Mouse (Mus musculus) intestine, embryonic 14.5 days (tissue): ENCODE data around the gene Foxp1. TPM values are rescaled to one million over a fixed set of nuclear protein-coding genes. Genes with fewer than 3 reads are reported as not detected.

Experiments
- ATAC-seq: fragments of 200-750 bp; cut with Nextera tagmentation; replicated peaks from 2 replicates; pipeline ENCODE4 v1.8.0; 2017; ENCODE audit warnings: low read depth, moderate number of reproducible peaks, moderate TSS enrichment, moderate library complexity; ENCODE audit not compliant: low FRiP score, low TSS enrichment
- DNase-seq: peaks from one replicate; pipeline ENCODE4 v3.0.0-alpha.2; 2018; ENCODE audit warnings: low spot score
- H3K27ac ChIP-seq: fragments of 300-500 bp; sonication (generic); 2 replicates; pipeline ENCODE4 v1.5.1; 2014; ENCODE audit warnings: low read depth, mild to moderate bottlenecking, control low read depth
- H3K27me3 ChIP-seq: fragments of 300-500 bp; sonication (generic); replicated peaks from 2 replicates; pipeline ENCODE4 v1.6.1; 2014; ENCODE audit warnings: low read length, control low read depth; ENCODE audit not compliant: control insufficient read depth, insufficient read depth
- H3K36me3 ChIP-seq: fragments of 300-500 bp; sonication (generic); 2 replicates; pipeline ENCODE4 v1.6.1; 2014; ENCODE audit warnings: low read length, control low read depth; ENCODE audit not compliant: control insufficient read depth, insufficient read depth
- H3K4me1 ChIP-seq: fragments of 300-500 bp; sonication (generic); replicated peaks from 2 replicates; pipeline ENCODE4 v1.6.1; 2014; ENCODE audit warnings: low read length, control low read depth, mixed read lengths; ENCODE audit not compliant: control insufficient read depth, insufficient read depth
- H3K4me2 ChIP-seq: fragments of 300-500 bp; sonication (generic); 2 replicates; pipeline ENCODE4 v1.6.1; 2014; ENCODE audit warnings: low read length
- H3K4me3 ChIP-seq: fragments of 300-500 bp; sonication (generic); 2 replicates; pipeline ENCODE4 v1.5.1; 2014; ENCODE audit warnings: low read depth, low read length, control low read depth, mixed read lengths
- H3K9ac ChIP-seq: fragments of 300-500 bp; sonication (generic); 2 replicates; pipeline ENCODE4 v1.6.1; 2014; ENCODE audit warnings: mild to moderate bottlenecking, low read length
- H3K9me3 ChIP-seq: fragments of 300-500 bp; sonication (generic); 2 replicates; pipeline ENCODE4 v1.6.1; 2016; ENCODE audit warnings: low read length, control low read depth; ENCODE audit not compliant: control insufficient read depth
- WGBS: fragments of 180-500 bp; shearing (Covaris S2); extraction: QIAGEN DNeasy Blood & Tissue Kit; methylation state at CpG from one replicate; pipeline ENCODE4 v1.1.7; 2014; 5-methylcytosine and 5-hydroxymethylcytosine counted together
- polyA plus RNA-seq: library from polyadenylated mRNA; unstranded; fragments of >200 nt; fragmentation: Nextera tagmentation; extraction: Ambion mirVana; gene quantifications from 2 replicates; pipeline ENCODE4 v1.2.1, GENCODE M21; 2014

Gene Foxp1
- polyA plus RNA-seq, 1 experiment from 2014 or later: 133 TPM

DNA sequence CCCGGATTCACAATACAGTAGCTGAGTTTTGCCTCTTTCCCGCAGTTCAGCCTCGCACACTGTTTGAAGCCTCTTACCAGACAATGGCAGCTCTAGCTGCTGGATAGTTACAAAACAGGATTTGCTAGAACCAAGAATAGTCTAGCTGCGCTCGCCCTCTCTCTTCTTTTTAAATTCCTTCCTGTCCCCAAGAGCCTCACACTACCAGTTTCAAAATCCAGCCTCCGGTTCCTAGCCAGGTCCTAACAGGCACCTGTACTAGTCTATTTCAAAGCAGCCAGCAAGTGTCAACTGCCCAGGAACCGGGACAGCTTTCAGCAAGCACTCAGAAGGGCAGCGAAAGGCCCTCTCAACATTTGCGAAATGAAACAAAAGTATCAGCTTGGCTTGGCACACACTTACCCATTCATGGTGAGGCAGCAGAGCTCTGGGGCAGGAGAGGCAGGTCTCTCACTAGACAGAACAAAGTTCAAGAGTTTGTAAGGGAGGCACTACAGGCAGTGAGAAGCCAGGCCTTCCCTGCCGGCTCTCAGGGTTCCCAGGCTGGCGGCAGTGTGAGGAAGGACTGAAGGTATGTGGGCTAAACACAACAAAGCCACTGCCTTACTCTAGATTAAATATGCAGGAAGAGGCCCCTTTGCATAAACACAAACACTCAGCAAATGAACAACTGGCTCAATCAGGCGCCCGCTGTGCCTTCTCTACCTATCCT, 256.4 kb downstream of the Foxp1 start:
- DNase-seq: peak; percentile 72
- Histone ChIP-seq H3K4me2 (peak overlapping the region; percentile 37), H3K4me1 (peaks cover 72% of the 10 kb centered on the region), H3K36me3 (no peaks in the 10 kb centered on the region), H3K27ac (peak overlapping the region; percentile 76), H3K9me3 (no peaks in the 10 kb centered on the region), H3K27me3 (no peaks in the 10 kb centered on the region), H3K9ac (0 out of 2 replicates have a peak overlapping the region, but pooled peaks have one; percentile 1), H3K4me3 (peak overlapping the region; percentile 13; the same call in 1 of the 2 replicates)
- peak; percentile 37; the same call in 1 of the 2 replicates for ATAC-seq
- 29% methylated on average over 13 of the region's 13 CpGs for WGBS

DNA sequence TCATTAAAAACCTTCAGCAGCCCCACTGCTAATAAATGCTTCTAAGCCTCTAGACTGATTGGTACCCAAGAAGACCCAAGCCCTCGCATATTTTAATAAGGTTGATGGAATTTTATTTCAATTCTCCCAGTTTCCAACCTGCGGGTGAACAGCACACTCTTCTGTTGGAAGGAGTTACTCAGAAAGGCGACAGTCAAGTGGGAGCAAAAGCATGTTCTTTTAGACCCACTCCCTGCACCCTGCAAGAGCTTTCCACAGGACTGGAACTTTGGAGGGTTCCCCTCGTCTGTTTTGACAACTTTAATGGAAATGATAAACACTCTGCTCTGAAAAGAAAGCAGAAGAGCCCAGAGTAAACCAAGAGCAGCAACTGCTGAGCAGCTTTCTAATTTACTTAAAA, 257.3 kb downstream of the Foxp1 start:
- H3K27me3 ChIP-seq: no peaks in the 10 kb centered on the region
- peak overlapping the region; percentile 37 for H3K4me2 ChIP-seq
- no peak overlapping the region for H3K9ac ChIP-seq
- WGBS: 25% methylated on average over 4 of the region's 4 CpGs
- peaks cover 74% of the 10 kb centered on the region for H3K4me1 ChIP-seq
- peak overlapping the region; percentile 76; the same call in 1 of the 2 replicates for H3K27ac ChIP-seq
- no peak for DNase-seq
- no peaks in the 10 kb centered on the region for H3K9me3 ChIP-seq
- no peak for ATAC-seq
- no peaks in the 10 kb centered on the region for H3K36me3 ChIP-seq
- no peak overlapping the region for H3K4me3 ChIP-seq

DNA sequence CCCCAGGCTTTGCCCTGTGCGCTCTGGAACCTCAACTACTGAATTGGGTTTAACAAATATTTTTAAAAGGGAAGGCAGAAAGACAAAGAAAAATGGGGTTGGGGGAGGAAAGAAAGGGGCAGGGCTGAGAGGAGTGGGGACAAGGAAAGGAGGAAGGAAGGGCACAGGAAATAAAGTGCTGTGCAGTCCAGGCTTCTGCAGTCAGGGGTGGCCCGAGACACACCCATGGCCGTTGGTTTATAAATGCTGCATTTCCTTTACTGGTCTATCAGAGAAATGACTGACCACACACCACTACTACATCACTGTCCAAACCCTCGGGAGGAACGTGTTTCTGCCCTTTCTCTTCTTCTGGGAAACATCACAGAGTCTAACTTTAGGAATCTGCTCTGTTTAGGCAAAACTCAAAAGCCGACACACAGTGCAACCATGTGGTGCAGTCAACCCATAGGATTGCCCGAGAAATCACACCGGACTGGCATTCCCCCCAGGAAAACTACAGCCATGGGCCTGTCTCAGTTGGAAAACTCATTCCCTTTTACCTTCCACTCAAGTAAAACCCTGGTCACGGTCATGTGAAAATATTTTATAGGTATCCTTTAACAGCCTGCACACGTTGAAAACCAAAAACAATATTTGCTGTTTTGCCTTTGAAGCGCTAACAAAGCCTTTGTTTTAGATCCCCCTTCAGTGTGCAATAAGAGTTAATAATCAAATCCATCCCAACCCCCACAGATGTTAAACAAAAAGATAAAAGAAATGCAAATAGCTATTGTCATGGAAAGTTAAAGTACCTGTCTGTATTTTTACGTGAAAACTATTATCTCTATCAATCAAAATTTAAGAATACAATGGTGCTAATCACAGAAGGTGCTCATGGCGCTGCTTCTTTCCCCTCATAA, 258.1 kb downstream of the Foxp1 start:
- 22% methylated on average over 13 of the region's 13 CpGs for WGBS
- H3K27me3 ChIP-seq: no peaks in the 10 kb centered on the region
- no peaks in the 10 kb centered on the region for H3K36me3 ChIP-seq
- H3K27ac ChIP-seq: peak overlapping the region; percentile 5; the same call in 1 of the 2 replicates
- no peaks in the 10 kb centered on the region for H3K9me3 ChIP-seq
- DNase-seq: no peak
- ATAC-seq: no peak
- peak overlapping the region; percentile 25 for H3K4me2 ChIP-seq
- H3K4me3 ChIP-seq: no peak overlapping the region
- no peak overlapping the region for H3K9ac ChIP-seq
- peaks cover 67% of the 10 kb centered on the region for H3K4me1 ChIP-seq

DNA sequence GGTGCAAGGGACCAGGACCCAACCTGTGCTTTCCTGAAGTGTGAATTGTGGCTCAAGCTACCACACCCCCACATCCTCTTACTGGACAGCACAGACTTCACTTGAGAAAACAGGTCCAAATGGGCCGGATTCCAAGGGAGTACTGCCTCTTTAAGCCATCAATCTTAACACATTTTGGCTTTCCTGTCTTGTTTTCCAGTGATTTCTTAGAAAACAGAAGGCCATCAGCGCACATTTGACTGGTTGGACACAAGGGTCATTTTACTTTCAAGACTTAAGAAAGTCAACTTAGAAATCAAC, 258.7 kb downstream of the Foxp1 start:
- no peaks in the 10 kb centered on the region for H3K27me3 ChIP-seq
- ATAC-seq (no peak), DNase-seq (no peak)
- H3K36me3 ChIP-seq: no peaks in the 10 kb centered on the region
- no peaks in the 10 kb centered on the region for H3K9me3 ChIP-seq
- peak overlapping the region; percentile 5; the same call in 1 of the 2 replicates for H3K27ac ChIP-seq
- peaks cover 64% of the 10 kb centered on the region for H3K4me1 ChIP-seq
- no peak overlapping the region for H3K9ac ChIP-seq
- H3K4me2 ChIP-seq: peak overlapping the region; percentile 25; the same call in 1 of the 2 replicates
- no peak overlapping the region for H3K4me3 ChIP-seq
- WGBS: 27% methylated on average over 2 of the region's 2 CpGs

DNA sequence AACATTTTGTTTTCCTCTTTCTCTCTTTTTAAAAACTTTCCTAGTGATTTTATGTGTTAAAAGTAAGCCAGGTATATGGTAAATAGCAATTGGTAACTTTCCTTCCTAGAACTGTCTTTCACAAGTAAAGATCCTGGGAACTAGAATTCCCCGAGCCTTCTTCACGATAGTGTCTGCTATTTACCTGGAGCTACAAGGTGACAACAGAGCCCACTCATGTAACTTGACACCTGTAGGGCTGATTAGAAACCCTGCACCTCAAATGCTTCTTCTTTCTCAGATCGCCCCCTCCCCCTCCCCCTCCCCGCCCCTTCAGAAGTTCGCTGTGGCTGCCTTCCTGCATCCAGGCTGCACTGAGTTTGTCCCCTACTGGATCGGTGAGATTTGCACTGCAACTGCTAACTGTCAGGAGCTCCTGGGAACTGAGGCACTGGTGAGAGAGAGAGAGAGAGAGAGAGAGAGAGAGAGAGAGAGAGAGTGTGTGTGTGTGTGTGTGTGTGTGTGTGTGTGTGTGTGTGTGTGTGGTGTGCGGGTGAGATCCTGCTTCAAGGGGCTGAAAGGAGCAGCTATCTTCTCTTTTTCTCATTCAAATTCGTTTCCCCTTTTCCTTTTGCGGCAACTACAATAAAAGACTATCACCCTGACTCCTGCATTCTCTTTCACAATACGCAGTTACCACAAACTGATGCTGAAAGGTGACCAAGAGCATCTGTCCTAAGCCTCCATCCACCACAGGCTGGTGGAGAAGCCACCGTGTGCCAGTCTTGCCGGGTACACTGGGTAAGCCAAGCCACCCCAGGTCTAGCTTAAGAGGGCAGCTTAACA, 259.2 kb downstream of the Foxp1 start:
- H3K9me3 ChIP-seq: no peaks in the 10 kb centered on the region
- no peaks in the 10 kb centered on the region for H3K36me3 ChIP-seq
- DNase-seq (no peak), ATAC-seq (no peak)
- H3K4me3 ChIP-seq: no peak overlapping the region
- 0 out of 2 replicates have a peak overlapping the region, but pooled peaks have one; percentile 25 for H3K4me2 ChIP-seq
- peaks cover 61% of the 10 kb centered on the region for H3K4me1 ChIP-seq
- no peak overlapping the region for H3K9ac ChIP-seq
- no peaks in the 10 kb centered on the region for H3K27me3 ChIP-seq
- WGBS: 24% methylated on average over 12 of the region's 12 CpGs
- H3K27ac ChIP-seq: no peak overlapping the region

DNA sequence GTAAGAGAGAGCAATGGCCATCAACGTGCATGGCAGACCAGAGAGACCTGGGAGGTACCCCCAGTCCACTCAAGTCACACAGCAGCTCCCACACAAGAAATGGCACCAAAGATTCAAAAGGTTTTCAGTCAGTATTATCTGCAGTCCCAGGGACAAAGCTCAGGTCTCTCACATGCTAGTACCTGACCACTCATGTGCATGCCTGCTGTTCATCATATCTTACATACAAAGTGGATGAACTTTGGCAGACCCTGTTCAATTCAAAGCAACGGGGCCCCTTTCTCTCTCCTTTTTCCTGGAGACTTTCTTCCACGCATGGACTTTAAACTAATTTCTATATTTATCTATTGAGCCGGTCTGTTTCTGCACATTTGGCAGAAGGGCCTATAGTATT, 260.8 kb downstream of the Foxp1 start:
- H3K4me3 ChIP-seq: no peak overlapping the region
- no peaks in the 10 kb centered on the region for H3K9me3 ChIP-seq
- H3K27ac ChIP-seq: no peak overlapping the region
- no peaks in the 10 kb centered on the region for H3K27me3 ChIP-seq
- H3K9ac ChIP-seq: no peak overlapping the region
- H3K4me1 ChIP-seq: peaks cover 54% of the 10 kb centered on the region
- no peaks in the 10 kb centered on the region for H3K36me3 ChIP-seq
- WGBS: 30% methylated on average over 4 of the region's 4 CpGs
- no peak; the same call in 1 of the 2 replicates for ATAC-seq
- no peak for DNase-seq
- H3K4me2 ChIP-seq: no peak overlapping the region

DNA sequence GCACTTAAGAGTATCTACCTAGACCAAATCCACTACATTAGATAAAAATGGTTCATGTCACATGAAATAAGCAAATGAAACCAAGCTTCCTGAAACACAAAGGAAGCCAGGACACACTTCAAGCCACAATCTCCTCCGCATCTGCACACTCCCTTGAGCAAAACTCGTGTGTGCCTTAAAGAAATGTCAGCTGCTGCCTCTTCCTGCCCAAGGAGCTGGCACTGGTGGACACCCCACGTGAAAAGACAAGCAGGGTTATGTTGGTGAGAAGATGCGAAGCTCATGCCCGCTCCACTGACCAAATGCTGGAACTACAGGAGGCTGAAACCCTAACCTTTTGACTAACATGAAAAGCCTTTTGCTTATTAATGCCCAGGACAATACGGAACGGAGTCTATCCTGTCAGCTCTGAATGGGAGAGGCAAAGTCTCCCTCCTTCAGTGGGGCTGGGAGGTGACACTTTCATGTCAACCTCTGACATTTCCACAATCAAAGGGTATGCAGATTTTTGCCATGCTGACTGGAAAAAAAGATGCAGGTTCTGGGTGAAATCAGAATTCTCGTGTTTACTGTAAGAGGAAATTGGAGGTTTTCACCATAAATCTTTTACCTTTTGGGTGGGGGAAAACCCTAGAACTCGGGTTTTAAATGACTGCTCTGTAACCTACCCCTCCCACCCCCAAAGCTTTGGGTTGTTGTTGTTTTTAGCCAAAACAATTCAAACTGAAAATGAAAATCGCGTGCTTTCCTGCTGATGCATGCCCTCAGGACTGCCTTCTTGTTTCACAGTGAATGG, 261.4 kb downstream of the Foxp1 start:
- Histone ChIP-seq H3K4me1 (peaks cover 48% of the 10 kb centered on the region), H3K9ac (no peak overlapping the region), H3K4me3 (no peak overlapping the region), H3K27me3 (no peaks in the 10 kb centered on the region), H3K4me2 (no peak overlapping the region), H3K9me3 (no peaks in the 10 kb centered on the region), H3K27ac (no peak overlapping the region), H3K36me3 (no peaks in the 10 kb centered on the region)
- WGBS: 65% methylated on average over 11 of the region's 11 CpGs
- ATAC-seq: no peak
- no peak for DNase-seq

DNA sequence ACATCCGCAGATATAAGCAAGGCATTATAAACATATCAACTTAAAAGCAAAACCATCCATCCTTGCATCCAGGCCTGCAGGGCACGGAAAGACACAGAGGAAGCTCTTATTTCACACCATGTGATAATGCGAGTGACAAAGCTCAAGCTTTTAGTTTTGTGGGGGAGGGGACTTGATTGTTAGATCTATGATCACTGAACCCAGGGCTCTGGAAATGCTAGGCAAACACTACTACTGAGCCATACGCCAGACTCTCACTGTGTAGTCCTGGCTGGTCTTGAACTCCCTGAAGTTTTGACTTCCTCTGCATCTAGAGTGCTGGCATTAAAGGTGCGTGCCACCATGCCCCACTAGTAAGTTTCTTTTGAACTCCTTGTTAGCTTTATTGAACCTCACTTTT, 264.2 kb downstream of the Foxp1 start:
- Histone ChIP-seq H3K9me3 (no peaks in the 10 kb centered on the region), H3K36me3 (no peaks in the 10 kb centered on the region), H3K27ac (no peak overlapping the region), H3K27me3 (no peaks in the 10 kb centered on the region), H3K4me3 (no peak overlapping the region), H3K9ac (no peak overlapping the region), H3K4me1 (peaks cover 20% of the 10 kb centered on the region), H3K4me2 (no peak overlapping the region)
- WGBS: 66% methylated on average over 5 of the region's 5 CpGs
- DNase-seq (no peak), ATAC-seq (no peak)
